Mouse (Mus musculus) forelimb bud, embryonic 11.5 days (tissue): ENCODE data around the gene Gm20388.
"Not testable (repeated sequence)": the region's sequence is repeated elsewhere in the genome, so short reads cannot be mapped to it uniquely, and the experiment has no call there.

Source experiments
- DNase-seq: peaks from one replicate; pipeline ENCODE4 v3.0.0-alpha.2; 2012; ENCODE audit warnings: low read depth, low spot score

Gene Gm20388

DNA sequence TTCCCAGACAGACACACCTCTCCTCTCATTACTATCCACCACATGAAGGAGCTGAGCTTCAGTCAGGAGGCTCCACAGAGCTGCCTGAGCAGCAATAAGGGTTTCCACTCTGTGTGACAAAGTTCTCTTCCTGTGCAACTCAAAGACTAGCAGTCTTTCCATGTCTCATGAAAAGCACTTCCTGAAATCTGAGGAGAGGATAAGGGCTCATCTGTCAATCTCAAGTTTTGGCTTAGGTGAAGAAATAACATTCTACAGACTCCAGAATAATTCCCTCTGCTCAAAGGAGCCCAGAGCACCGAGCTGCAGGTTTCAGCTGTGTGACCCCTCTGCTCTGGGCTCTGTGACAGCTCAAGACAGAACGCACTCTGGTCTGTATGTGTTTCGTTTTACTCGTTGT is 3342.3 kb downstream of the Gm20388 start:
- no peak for DNase-seq

DNA sequence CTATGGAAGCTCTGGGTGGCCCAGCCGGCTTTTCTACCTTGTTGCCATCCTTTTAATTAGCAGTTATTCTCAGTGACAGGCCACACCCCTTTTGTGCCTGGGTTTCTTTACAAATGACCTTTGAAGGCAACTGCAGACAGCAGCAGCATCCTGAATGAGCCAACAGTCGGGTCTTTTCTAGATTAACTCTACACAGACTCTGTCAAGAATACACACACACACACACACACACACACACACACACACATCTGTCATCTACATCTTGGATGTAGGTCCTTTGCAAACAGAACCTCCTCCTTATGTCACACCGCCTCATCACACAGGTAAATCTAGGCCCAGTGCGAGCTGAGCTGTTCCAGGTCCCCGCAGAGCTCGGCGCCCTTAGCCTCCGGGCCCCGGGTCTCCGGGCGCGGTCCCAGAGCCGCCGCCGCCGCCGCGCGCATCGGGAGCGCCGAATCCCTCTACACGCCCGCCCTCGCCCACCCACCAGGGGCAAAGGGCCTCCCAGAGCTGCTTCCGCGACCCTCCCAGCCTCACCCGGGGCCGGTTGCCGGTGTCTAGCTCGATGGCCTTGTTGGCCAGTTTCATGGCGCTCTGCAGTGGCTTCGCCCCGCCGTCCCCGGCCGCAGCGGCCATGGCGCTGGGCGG is 3342.9 kb downstream of the Gm20388 start:
- DNase-seq: no peak

DNA sequence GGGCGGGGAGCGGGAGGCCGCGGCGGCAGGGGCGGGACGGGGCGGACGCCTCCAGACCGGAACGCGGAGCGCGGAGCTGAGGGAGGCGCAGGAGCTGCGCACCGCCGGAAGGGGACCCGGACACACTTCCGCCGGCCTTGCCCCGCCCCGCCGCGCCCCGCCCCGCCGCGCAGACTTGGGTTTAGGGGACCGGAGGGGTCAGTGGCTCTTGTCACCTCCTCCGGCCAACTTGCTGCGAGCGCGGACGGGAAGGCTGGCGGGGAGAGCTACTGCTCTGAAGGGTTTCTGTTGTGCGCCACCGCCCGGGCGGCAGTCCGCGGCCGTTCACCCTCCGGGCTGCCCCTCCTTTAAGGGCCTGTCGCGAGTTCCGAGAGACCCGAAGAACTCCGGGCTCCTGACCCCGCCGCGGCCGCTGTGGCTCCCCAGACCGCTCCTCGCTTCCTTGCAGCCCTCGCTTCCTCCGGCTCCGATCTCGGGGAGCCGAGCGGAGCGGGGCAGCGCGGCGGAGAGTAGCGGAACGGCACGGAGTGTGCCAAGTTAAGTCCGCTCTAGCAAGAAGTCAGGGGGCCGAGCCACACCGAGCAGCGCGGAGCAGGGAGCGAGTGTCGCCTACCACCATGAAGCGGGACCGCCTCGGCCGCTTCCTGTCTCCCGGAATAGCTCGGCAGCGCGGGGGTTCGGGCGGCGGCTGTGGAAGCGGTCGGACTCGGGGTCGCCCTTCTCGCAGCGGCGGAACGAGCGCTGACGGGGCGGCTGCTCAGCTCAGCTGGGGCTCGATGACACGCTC is 3343.7 kb downstream of the Gm20388 start, which contains the start of the genes Zfp276 and Vps9d1:
Gene Zfp276, plus strand, starts transcription at position 97 of the 787 bp plus-strand sequence.
Gene Vps9d1, minus strand, starts transcription at position 250 of the 787 bp plus-strand sequence.
- DNase-seq: peak; percentile 74

DNA sequence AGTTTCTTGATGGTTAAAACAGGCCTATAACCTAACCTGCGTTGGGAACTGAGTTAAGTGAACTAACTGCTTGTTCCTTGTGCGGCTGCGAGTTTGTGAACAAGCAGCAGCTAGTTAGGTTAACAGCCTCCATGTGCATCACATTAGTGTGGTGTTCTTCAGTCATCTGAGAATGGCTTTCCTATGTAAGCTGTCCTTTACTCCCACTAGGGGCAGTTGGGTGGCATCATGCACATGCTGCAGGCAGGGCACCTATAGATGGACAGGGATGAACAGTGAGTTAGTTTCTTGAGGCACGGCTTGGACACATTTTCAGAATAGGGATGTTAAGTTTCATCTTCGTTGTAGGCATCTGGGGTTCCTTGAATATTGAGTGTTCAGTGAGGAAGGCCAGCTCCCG is 3344.5 kb downstream of the Gm20388 start:
- no peak for DNase-seq

DNA sequence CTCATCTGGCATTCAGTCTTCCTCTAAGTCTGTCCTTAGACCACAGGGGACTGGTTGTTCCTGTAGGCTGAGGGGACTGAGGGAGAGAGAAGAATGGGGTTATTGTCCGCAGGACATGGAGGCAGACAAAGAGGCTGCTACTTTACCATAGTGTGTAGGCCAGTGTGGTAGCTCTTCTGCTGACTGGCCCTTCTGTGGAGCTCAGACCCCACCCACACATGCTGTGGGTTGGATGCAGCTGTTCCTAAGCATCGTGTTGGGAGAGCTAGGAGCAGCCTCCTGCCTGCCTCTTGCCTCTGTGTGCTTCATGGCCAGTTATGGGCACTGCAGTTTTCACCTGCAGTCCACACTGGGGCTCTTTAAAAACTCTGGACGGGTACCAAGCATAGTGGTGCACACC is 3346.5 kb downstream of the Gm20388 start:
- DNase-seq: no peak

- DNase-seq: not testable (repeated sequence)
Measured at GRCm38 (mm10) chr8:123257593-123257992, 3347.0 kb downstream of the Gm20388 start.

- no peak for DNase-seq
Measured at GRCm38 (mm10) chr8:123267926-123268656, 3357.4 kb downstream of the Gm20388 start.

- no peak for DNase-seq
Measured at GRCm38 (mm10) chr8:123271147-123271546, 3360.5 kb downstream of the Gm20388 start.

GRCm38 (mm10) chr8:123271901-123272300 is 3361.3 kb downstream of the Gm20388 start:
- DNase-seq: no peak

DNA sequence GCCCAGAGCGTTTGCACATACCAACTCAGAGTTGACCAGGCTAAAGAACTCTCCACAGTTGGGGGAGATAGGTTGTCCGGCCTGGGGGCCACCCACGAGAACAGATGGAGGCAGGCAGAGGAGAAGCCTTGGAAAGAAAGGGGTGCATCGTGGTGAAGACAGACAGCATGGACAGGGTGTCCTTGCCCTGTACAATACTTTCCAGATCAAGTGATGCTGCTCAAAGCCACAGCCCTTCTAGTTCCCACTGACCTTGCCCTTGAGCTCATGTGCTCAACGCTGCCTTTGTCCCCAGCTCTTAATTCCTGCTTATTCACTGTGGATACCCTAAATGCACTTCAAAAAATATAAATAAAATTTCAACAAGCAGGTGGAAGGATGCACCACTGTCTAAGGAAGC is 3363.8 kb downstream of the Gm20388 start:
- no peak for DNase-seq

DNA sequence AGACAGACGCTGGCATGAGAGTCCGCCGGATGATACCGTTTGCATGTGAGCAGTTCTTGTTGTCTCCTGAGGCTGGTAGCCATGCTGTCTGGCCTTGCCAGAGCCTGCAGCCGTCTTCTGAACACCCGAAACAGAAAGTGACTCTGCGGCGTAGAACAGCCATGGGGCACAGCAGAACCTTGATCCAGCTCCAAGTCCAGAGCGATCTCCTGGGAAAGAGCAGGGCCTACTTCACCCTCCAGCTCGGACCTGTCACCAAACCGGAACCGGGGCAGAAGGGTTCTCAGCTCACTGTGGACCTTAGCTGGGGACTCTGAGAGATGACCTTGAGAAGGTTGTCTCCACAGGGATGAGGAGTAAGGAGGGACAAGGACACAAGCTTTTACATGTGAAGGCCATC is 3364.5 kb downstream of the Gm20388 start:
- no peak for DNase-seq

GRCm38 (mm10) chr8:123278445-123278844 is 3367.8 kb downstream of the Gm20388 start:
- DNase-seq: no peak

- no peak for DNase-seq
Measured at GRCm38 (mm10) chr8:123279828-123280227, 3369.2 kb downstream of the Gm20388 start.

GRCm38 (mm10) chr8:123280302-123281094 is 3369.9 kb downstream of the Gm20388 start:
- no peak for DNase-seq

DNA sequence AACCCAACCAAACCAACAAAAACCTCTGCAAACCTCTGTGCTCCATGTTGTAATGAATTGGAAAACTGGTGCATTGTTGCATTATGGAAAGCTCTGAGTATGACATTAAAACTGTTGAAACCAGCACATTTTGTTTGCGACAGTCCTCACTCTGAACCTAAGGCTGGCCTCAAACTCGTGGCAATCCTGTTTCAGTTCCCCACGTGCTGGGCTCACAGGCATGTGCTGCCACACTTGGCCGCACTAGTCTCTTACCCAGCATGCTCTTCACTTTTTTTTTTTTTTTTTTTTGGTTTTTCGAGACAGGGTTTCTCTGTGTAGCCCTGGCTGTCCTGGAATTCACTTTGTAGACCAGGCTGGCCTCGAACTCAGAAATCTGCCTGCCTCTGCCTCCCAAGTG is 3372.4 kb downstream of the Gm20388 start:
- not testable (repeated sequence) for DNase-seq

- no peak for DNase-seq
Measured at GRCm38 (mm10) chr8:123283991-123284390, 3373.3 kb downstream of the Gm20388 start.

- no peak for DNase-seq
Measured at GRCm38 (mm10) chr8:123284493-123284892, 3373.9 kb downstream of the Gm20388 start.

GRCm38 (mm10) chr8:123287362-123287761 is 3376.7 kb downstream of the Gm20388 start:
- no peak for DNase-seq

- peak; percentile 10 for DNase-seq
Measured at GRCm38 (mm10) chr8:123290166-123290565, 3379.5 kb downstream of the Gm20388 start.

DNA sequence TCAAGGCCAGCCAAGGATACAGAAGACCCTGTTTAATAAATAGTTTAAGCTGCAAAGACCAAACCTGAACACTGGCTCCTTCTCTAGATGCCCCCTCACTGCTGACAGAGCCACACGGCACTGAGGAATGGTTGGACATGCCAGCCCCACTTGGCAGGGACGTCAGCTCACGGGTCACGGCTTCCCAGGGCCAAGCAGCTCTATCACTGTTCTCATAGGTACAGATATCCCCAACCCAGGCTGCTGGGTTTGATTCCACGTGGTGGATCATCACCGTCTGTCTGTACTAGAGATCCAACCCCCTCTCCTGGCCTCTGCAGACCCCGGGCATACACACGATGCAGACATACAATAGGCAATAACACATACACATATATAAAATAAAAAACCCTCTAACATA is 3380.0 kb downstream of the Gm20388 start:
- DNase-seq: no peak

- DNase-seq: no peak
Measured at GRCm38 (mm10) chr8:123291716-123292115, 3381.1 kb downstream of the Gm20388 start.
